Mouse (Mus musculus) midbrain, embryonic 10.5 days (tissue): ENCODE results near the gene Pramef6. TPM values are rescaled to one million over a fixed set of nuclear protein-coding genes. Genes with fewer than 3 reads are reported as not detected.
"Not testable (repeated sequence)": the region's sequence is repeated elsewhere in the genome, so short reads cannot be mapped to it uniquely, and the experiment has no call there.

Experiments used
- DNase-seq: peaks from one replicate; pipeline ENCODE4 v3.0.0-alpha.2; 2017; ENCODE audit warnings: low spot score
- H3K27ac ChIP-seq: fragments of 300-500 bp; sonication (generic); replicated peaks from 2 replicates; pipeline ENCODE4 v1.5.1; 2016; ENCODE audit warnings: mild to moderate bottlenecking
- H3K27me3 ChIP-seq: fragments of 300-500 bp; sonication (generic); 2 replicates; pipeline ENCODE4 v1.6.1; 2016; ENCODE audit warnings: low read depth, mild to moderate bottlenecking; ENCODE audit not compliant: poor library complexity, severe bottlenecking
- H3K36me3 ChIP-seq: fragments of 300-500 bp; sonication (generic); 2 replicates; pipeline ENCODE4 v1.6.1; 2016; ENCODE audit warnings: mild to moderate bottlenecking, moderate library complexity
- H3K4me1 ChIP-seq: fragments of 300-500 bp; sonication (generic); 2 replicates; pipeline ENCODE4 v1.6.1; 2016
- H3K4me3 ChIP-seq: fragments of 300-500 bp; sonication (generic); 2 replicates; pipeline ENCODE4 v1.5.1; 2016; ENCODE audit warnings: mild to moderate bottlenecking, moderate library complexity
- H3K9me3 ChIP-seq: fragments of 300-500 bp; sonication (generic); replicated peaks from 2 replicates; pipeline ENCODE4 v1.6.1; 2016; ENCODE audit warnings: mild to moderate bottlenecking
- WGBS: fragments of 180-500 bp; shearing (Covaris S2); methylation state at CpG from one replicate; pipeline ENCODE4 v1.1.7; 2016; 5-methylcytosine and 5-hydroxymethylcytosine counted together
- polyA plus RNA-seq: library from polyadenylated mRNA; unstranded; fragments of >200 nt; fragmentation: Nextera tagmentation; extraction: Ambion mirVana; gene quantifications from 2 replicates; pipeline ENCODE4 v1.2.1, GENCODE M21; 2016

Pramef6 gene
- not detected in 2 replicates for polyA plus RNA-seq

GRCm38 (mm10) chr4:143900280-143900679 lies at the start of gene Pramef6:
Gene Pramef6, minus strand, starts transcription at chr4:143900380.
- H3K36me3 ChIP-seq, H3K4me3 ChIP-seq, DNase-seq, H3K27me3 ChIP-seq, H3K4me1 ChIP-seq, H3K27ac ChIP-seq: not testable (repeated sequence)
- peaks cover 37% of the 10 kb centered on the region; the same call in 1 of the 2 replicates for H3K9me3 ChIP-seq
- 78% methylated on average over 1 of the region's 1 CpGs for WGBS

GRCm38 (mm10) chr4:143894406-143894805 lies 5.8 kb downstream of the Pramef6 start:
- H3K9me3 ChIP-seq: peaks cover 51% of the 10 kb centered on the region

GRCm38 (mm10) chr4:143882371-143882770 lies 17.8 kb downstream of the Pramef6 start:
- not testable (repeated sequence) for H3K36me3 ChIP-seq, H3K4me3 ChIP-seq, H3K4me1 ChIP-seq, H3K27ac ChIP-seq, H3K27me3 ChIP-seq, DNase-seq
- peaks cover 52% of the 10 kb centered on the region for H3K9me3 ChIP-seq
- WGBS: 74% methylated on average over 1 of the region's 1 CpGs

More at GRCm38 (mm10) chr4:143894406-143894805, 5.8 kb downstream of the Pramef6 start:
- not testable (repeated sequence) for H3K36me3 ChIP-seq, H3K4me1 ChIP-seq, DNase-seq, H3K27me3 ChIP-seq, H3K27ac ChIP-seq, H3K4me3 ChIP-seq
- WGBS: 80% methylated on average over 3 of the region's 3 CpGs

- H3K4me1 ChIP-seq, H3K4me3 ChIP-seq, H3K27ac ChIP-seq, H3K27me3 ChIP-seq, H3K36me3 ChIP-seq, DNase-seq: not testable (repeated sequence)
- peaks cover 45% of the 10 kb centered on the region for H3K9me3 ChIP-seq
These were observed 54.0 kb downstream of the Pramef6 start, which contains the start of gene Gm13103 for GRCm38 (mm10) chr4:143846197-143846596. Gene Gm13103, plus strand, starts transcription at chr4:143846497.

Other genes with a start within 250 kb of the Pramef6 start
- gene Gm13088, start 243.1 kb downstream of the Pramef6 start, polyA plus RNA-seq: not detected in 2 replicates
- gene Gm13089, start 197.7 kb downstream of the Pramef6 start, polyA plus RNA-seq: not detected in 2 replicates
- gene Gm13078, start 180.9 kb downstream of the Pramef6 start, polyA plus RNA-seq: not detected in 2 replicates
- gene Gm13023, start 111.0 kb downstream of the Pramef6 start, polyA plus RNA-seq: not detected in 2 replicates
- gene Gm13084, start 84.3 kb downstream of the Pramef6 start, polyA plus RNA-seq: not detected in 2 replicates
- gene Gm13103, start 53.9 kb downstream of the Pramef6 start, polyA plus RNA-seq: not detected in 2 replicates
- not detected in 2 replicates for gene Pramef25, start 50.6 kb upstream of the Pramef6 start, polyA plus RNA-seq
- gene Gm13101, start 66.6 kb upstream of the Pramef6 start, polyA plus RNA-seq: not detected in 2 replicates
- gene Pramef17, start 94.0 kb upstream of the Pramef6 start, polyA plus RNA-seq: not detected in 2 replicates
- not detected in 2 replicates for gene Pramel4, start 158.7 kb upstream of the Pramef6 start, polyA plus RNA-seq
- not detected in 2 replicates for gene Gm13102, start 206.1 kb upstream of the Pramef6 start, polyA plus RNA-seq